Mouse (Mus musculus): ENCODE measurements at regions not wholly inside any gene's neighbourhood (a gene's known extent, or its start where the extent isn't known, plus 50 kb on each side); places are given as distances from the start of the nearest gene placed in this dataset.
A peak's percentile ranks its signal among the peaks of the same experiment; 100 is the strongest.

DNA sequence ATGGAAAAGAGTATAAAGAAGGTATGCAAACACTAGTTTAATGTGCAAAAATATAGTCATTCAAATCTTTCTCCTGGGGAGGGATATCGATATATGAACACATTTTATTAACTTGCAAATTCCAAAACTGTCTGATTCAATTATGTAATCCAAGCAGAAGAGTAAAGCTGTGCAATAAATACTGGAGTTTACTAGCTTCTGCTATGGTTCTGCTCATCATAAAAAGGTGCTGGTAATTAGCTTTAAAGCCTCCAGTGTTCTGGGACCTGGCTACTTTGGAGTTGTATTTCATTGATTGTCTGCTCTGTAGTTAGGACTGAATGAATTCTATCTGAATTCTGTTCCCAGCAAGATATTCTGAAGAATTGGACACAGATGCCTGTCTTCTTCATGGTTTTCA lies 602.7 kb upstream of the Akr1e1 start:
- DNase-seq (ENCODE audit: low spot score) = no peak

GRCm38 (mm10) chr13:5229476-5229875 lies 620.5 kb upstream of the Akr1e1 start:
- DNase-seq (ENCODE audit: low spot score) = no peak

DNA sequence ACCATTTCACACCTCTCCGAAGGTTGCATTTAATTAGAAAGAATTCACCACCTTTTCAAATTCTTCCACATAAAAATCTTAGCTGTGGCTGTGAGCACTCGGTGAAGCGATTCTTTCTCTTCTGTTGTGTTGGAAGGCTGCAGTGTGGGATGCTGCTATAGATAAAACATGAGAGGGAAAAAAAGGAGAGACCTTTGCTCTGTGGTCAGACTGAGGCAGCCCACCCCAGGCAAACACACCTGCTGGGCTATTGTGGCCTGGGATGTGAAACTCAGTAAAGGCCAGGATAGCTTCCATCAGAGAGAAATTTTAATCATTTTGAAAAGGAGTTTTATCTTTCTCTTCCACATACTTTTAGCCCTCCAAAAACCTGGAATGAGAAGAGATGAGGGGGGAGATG lies 625.3 kb upstream of the Akr1e1 start:
- DNase-seq (ENCODE audit: low spot score) = no peak

DNA sequence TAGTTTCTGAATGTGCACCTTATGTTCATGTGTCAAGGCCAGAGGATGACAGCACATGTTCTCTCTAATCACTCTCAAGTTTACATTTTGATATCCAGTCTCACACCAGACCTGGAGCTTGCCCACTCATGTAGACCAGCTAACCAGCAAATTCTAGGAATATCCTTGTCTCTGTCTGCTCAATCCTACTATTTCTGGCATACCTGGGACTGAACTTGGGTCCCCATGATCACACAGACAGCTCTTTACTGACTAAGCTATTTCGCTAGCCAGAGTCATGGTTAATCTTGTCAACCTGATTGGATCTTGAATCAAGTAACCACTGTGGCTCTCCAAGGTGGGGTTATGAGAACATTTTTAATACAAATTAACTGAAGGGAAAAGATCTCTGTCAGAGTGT lies 625.9 kb upstream of the Klf6 start:
- no peak for DNase-seq (ENCODE audit: low spot score)

DNA sequence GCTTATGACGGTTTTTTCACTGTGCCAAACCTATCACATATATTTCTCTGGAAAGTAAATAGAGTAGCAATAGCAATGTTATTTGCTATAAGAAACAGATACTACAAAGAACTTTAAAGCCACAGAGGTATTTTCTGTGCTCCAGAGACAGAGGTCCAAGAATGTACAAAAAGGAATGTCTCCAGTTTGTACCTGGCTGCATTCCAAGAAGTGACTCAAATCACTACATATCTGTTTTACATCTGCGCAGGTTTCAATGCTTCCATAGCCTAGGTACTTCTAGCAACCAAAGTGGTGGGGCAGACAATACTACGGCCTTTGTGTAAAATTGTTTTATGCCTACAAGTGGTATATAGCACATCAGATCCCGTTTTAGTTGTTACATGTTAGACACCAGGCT lies 620.7 kb upstream of the Klf6 start:
- DNase-seq (ENCODE audit: low spot score) = no peak

DNA sequence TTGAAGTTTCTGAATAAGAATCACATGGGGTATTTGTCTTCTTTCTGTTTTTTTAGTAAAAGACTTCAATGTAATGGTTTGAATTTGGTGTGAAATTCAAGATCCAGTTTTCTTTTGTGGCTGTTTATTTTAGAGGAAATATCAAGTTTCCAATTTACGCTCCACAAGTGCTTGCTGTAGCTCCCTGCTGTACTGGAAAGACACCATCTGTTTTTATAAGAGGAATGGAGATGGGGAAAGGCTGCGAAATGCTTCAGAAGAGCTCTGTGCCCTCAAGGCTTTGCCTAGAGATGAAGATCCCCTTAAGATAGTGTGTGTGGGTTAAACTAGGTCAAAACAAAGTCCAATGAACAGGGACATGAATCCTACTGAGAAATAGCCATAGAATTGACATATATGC lies 618.5 kb upstream of the Klf6 start:
- no peak for DNase-seq (ENCODE audit: low spot score)

DNA sequence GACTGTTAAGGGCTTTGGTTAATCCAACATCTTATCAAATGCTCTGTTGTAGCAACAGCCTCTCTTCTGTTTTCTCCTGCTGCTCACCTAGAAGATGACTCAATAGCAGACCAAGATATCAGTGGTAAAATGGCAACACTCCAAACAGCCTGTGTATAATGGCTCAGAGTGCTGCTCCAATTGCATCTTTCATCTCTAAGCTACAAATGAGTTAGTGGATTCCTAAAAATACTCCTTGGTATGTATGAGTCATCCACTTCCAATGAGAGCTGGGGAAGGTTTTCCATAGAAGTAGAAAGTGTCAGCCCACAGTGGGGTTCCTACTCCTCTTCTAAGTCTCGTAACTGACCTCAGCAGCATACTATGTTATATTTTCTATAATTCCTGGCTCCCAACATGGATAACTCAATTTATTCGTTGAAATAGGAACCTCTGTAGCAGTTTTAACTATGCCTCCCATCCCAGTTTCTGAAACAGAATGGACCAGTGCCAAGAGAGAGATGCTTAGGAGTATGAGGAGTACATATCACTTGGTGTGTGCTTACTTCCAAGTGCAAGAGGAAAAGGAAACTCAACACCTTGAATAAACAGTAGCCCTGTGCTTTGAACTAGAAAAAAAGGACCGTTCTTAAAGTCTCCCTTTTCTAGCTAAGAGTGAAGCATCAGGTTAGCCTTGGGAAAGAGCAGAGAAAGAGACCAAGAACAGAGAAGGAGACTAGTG lies 612.5 kb upstream of the Klf6 start:
- DNase-seq (ENCODE audit: low spot score) = no peak

DNA sequence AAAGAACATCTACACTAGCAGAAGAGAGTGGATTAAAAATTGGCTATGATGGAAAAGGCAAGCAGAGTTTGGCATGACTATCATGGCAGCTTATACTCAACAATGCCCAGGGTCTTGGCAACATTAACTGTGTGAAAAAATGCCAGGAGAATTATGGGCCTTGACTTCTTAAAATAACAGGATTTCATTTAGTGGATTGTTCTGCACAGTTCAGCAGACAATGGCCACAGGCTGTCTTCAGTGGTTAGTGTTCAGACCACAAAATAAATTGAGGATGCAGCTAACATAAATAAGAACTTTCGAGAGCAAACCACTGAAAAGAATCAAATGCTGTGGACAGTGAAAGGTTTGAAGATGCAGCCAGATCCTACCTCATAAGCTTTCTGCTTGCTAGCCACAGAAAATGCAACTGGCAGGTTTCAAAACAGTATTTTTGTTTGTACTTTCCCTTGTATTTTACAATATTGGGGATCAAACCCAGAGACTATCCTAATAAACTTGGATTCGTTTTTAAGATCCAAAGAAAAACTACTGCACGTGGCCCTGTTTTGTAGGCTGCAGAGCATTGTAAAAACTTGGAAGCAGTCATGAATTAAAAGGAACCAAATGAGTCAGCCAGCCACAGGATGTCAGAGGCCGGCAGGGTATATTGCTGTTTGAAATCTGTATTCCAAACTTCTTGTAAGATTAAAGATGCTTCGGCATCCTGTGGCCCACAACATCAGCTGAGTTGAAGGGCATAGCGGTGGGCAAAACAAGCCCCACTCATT lies 603.2 kb upstream of the Klf6 start:
- DNase-seq (ENCODE audit: low spot score) = no peak

- no peak for DNase-seq (ENCODE audit: low spot score)
Observed at GRCm38 (mm10) chr13:5259760-5260159, 601.5 kb upstream of the Klf6 start.

DNA sequence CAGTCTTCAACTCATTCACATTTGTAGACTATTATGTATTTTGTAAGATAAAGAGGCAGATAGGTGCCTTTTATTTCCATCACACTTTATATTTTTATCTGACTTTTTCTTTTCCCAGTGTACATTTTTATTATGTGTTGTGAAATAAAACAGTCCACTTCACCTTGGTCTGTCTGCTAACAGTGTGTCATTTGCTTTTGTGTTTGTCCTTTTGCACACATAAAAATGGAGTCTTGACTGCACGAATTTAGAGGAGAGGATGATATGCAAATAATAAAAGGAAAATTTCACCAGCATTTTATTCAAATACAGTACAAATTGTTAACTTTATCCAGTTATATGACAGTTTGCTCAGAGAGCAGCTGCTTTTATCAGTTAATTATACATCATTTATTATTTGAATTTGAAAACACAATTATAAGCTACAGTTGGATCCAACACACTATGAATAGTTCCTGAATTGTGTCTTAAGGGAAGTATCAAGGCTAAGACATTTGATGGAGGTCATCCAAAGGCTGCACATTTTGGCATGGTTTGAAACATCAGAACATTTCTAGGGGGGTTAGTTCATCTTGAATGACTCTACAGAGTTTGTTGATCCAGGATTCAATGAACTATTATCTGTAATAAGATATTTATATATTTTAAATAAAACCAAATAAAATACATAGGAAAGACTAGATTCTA lies 588.6 kb upstream of the Klf6 start:
- DNase-seq (ENCODE audit: low spot score) = no peak

- no peak for DNase-seq (ENCODE audit: low spot score)
Observed at GRCm38 (mm10) chr13:5276564-5276963, 584.7 kb upstream of the Klf6 start.

DNA sequence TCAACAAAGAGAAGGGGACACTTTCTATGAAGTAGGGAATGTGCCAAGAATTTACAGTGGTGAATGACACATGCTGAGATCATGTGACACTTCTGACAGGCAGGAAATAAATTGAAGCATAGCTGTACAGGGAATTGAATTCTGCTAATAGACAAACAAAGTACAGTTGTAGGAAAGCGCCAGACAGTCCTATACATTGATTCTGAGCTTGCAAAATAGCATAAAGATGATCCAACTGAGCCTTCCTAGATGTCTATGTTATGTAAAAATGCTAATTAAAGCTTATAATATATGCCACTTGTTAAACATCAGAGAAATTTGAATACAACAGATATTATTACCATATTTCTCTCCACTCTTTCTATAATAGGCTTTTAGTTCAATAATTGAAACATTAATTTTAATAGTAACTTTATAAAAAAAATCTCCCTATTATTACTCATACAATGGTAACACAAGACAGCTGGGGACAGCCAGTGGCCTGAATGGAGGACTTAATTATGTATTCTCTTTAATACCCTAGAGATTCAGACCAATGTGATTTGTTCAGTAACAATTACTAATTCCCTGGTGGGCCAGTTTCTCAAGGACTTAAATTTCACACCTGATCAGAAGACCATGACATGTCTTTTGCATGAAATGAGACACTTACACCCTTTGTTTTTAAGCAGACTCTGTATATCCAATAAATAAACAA lies 571.4 kb upstream of the Klf6 start:
- DNase-seq (ENCODE audit: low spot score) = no peak

GRCm38 (mm10) chr13:5302141-5302540 lies 559.1 kb upstream of the Klf6 start:
- no peak for DNase-seq (ENCODE audit: low spot score)

- DNase-seq (ENCODE audit: low spot score) = no peak
Observed at GRCm38 (mm10) chr13:5306688-5307087, 554.6 kb upstream of the Klf6 start.

- DNase-seq (ENCODE audit: low spot score) = no peak
Observed at GRCm38 (mm10) chr13:5313297-5313696, 548.0 kb upstream of the Klf6 start.

GRCm38 (mm10) chr13:5315011-5315410 lies 546.3 kb upstream of the Klf6 start:
- DNase-seq (ENCODE audit: low spot score) = no peak

- DNase-seq (ENCODE audit: low spot score) = peak; percentile 6
Observed at GRCm38 (mm10) chr13:5317941-5318856, 543.1 kb upstream of the Klf6 start.

- DNase-seq (ENCODE audit: low spot score) = no peak
Observed at GRCm38 (mm10) chr13:5345712-5346111, 515.6 kb upstream of the Klf6 start.

GRCm38 (mm10) chr13:5347503-5348469 lies 513.5 kb upstream of the Klf6 start:
- no peak for DNase-seq (ENCODE audit: low spot score)

All from thymus, postnatal 0 days (tissue).